Mouse (Mus musculus): ENCODE measurements around the gene Sult2a8.
"Not testable (repeated sequence)": the region's sequence is repeated elsewhere in the genome, so short reads cannot be mapped to it uniquely, and the experiment has no call there.

Gene Sult2a8

GRCm38 (mm10) chr7:14446534-14446933 is at the start of gene Sult2a8:
TSS of gene Sult2a8 (minus strand) at chr7:14446769.
- no peak for DNase-seq (ENCODE audit: low read depth)

- DNase-seq (ENCODE audit: low read depth): no peak
Measured at GRCm38 (mm10) chr7:14494130-14494529, 47.6 kb upstream of the Sult2a8 start, which contains the start of gene Sult2a7. TSS of gene Sult2a7 (minus strand) at chr7:14494230.

DNA sequence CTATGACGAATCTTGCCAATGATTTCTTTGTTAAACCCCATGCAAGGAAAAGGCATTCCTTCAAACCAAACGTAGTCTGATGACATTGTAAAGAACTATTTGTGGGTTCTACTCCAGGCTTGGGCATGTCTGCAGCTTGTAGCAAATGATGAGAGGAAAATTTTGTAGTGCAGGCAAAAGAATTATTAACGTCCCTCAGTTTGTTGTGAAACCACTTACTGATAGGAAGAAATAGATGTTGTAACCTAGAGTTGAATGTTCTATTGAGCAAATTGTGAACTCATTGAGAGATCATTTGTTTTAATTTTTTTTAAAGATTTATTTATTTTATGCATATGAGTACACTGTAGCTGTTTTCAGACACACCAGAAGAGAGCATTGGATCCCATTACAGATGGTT is 46.3 kb upstream of the Sult2a8 start:
- no peak for DNase-seq (ENCODE audit: low read depth)

DNA sequence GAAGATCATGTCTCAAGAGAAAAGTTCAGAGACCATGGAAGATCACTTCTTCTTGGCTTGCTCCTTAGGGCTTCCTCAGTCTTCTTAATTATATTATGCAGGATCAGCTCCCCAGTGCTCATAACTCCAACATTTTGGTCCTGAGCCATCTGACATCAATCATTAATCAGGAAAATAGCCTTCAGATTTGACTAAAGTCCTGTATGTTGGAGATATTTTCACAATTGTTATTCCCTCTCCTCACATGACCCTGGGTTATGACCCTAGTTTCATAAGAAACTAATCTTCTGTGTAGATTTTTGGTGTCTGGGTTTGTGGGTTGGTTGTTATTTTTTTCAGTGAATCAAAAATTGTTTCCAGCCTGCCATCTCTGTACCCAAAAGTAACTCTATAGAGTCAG is 7.0 kb downstream of the Sult2a8 start:
- no peak for DNase-seq (ENCODE audit: low read depth)

GRCm38 (mm10) chr7:14438484-14438883 is 8.1 kb downstream of the Sult2a8 start:
- DNase-seq (ENCODE audit: low read depth): no peak

DNA sequence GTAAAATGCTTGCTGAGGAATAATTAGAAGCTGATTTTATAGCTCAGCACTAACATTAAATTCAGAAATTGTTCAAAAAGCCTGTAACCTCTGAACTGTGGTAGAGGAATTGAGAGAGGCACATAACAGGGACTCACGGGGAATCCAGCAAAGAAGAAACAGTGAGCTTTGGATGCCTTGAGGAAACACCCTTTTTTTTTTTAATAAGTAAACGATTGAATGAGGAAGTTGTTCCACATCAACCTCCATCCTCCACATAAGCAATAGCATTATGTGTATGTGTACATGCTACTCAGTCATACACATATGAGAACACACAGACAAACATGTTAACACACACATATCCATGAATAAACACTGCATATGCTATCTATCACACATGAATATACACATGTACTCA is 8.5 kb downstream of the Sult2a8 start:
- no peak for DNase-seq (ENCODE audit: low read depth)

DNA sequence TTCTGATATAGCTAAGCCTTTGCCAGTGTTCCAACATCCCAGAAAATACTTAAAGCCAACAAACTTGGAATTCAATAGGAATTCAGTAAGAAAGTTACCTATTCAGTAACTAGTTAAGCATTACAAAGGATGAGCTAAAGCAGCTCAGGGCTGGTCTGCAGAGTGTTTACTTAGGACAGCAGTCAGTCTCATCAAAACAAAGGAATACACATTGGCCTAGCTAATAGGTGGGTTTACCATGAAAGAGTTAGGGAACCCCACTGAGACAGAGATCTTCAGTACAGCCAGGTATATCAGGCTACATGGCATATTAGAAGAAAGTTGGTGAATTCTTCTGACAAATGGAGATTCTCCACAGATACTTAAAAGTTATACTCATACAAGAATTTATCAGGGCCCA is 47.2 kb downstream of the Sult2a8 start:
- not testable (repeated sequence) for DNase-seq (ENCODE audit: low read depth)

- no peak for DNase-seq (ENCODE audit: low read depth)
Measured at GRCm38 (mm10) chr7:14396462-14396861, 50.1 kb downstream of the Sult2a8 start.
